10 mouse cellular contexts compared by ENCODE assay signal in genomic region chr1:41651804-41652203, GRCm38 (mm10).
DNase-seq lines count a peak whose midpoint lies in the region; ATAC-seq lines count a peak whose summit lies in the region.
"Had no signal": no experiment of that assay in that cellular context is flagged by ENCODE, and none has a peak within 500 bp of the region (broad histone marks: within the 10 kb centered on the region; RNA-seq: fewer than 3 reads in every experiment).

No protein-coding gene starts in this region.

- no peak overlapping the region for H3K27ac ChIP-seq in heart, embryonic 11.5 days (ENCODE audit: low read depth, low read length)
- no peak overlapping the region for H3K27ac ChIP-seq in embryonic facial prominence, embryonic 10.5 days (replicated peaks)
- H3K27ac ChIP-seq in hindbrain, embryonic 12.5 days = no peak overlapping the region
- no peak overlapping the region for H3K27ac ChIP-seq in midbrain, embryonic 16.5 days (ENCODE audit: low read length)

- H3K4me3 ChIP-seq in heart, embryonic 11.5 days (ENCODE audit: low read depth, low read length) = no peak overlapping the region
- no peak overlapping the region for H3K4me3 ChIP-seq in embryonic facial prominence, embryonic 10.5 days
- no peak overlapping the region for H3K4me3 ChIP-seq in hindbrain, embryonic 12.5 days
- H3K4me3 ChIP-seq in midbrain, embryonic 16.5 days (ENCODE audit: low read depth, low read length) = no peak overlapping the region

- WGBS in heart, embryonic 11.5 days (ENCODE audit: insufficient replicate concordance) = 76% methylated on average over 9 of the region's 9 CpGs
- 40% methylated on average over 9 of the region's 9 CpGs for WGBS in embryonic facial prominence, embryonic 10.5 days
- WGBS in hindbrain, embryonic 12.5 days = 54% methylated on average over 9 of the region's 9 CpGs
- WGBS in midbrain, embryonic 16.5 days = 17% methylated on average over 9 of the region's 9 CpGs

- no peak for ATAC-seq in heart, embryonic 11.5 days (replicated peaks; ENCODE audit: insufficient number of reproducible peaks, low FRiP score, low TSS enrichment)
- ATAC-seq in hindbrain, embryonic 12.5 days (ENCODE audit: low FRiP score) = peak; percentile 63; the same call in 1 of the 2 replicates
- peak; percentile 58 for ATAC-seq in midbrain, embryonic 16.5 days
- ATAC-seq in megakaryocyte, adult 5-6 weeks (ENCODE audit: poor library complexity, severe bottlenecking) = no peak

- no peak overlapping the region for H3K4me2 ChIP-seq in heart, embryonic 11.5 days
- H3K4me2 ChIP-seq in hindbrain, embryonic 12.5 days (replicated peaks) = no peak overlapping the region
- H3K4me2 ChIP-seq in midbrain, embryonic 16.5 days (ENCODE audit: low read length) = peak overlapping the region; percentile 33

- H3K9ac ChIP-seq in heart, embryonic 11.5 days (ENCODE audit: low read depth, low read length) = no peak overlapping the region
- H3K9ac ChIP-seq in hindbrain, embryonic 12.5 days = no peak overlapping the region
- H3K9ac ChIP-seq in midbrain, embryonic 16.5 days (ENCODE audit: low read depth, low read length) = no peak overlapping the region

- H3K27me3 ChIP-seq in heart, embryonic 11.5 days (ENCODE audit: control insufficient read depth, insufficient read depth, low read length) = no peaks in the 10 kb centered on the region
- H3K27me3 ChIP-seq in embryonic facial prominence, embryonic 10.5 days (replicated peaks; ENCODE audit: low read depth, poor library complexity, severe bottlenecking) = peaks cover 45% of the 10 kb centered on the region
- no peaks in the 10 kb centered on the region for H3K27me3 ChIP-seq in hindbrain, embryonic 12.5 days
- H3K27me3 ChIP-seq in midbrain, embryonic 16.5 days (ENCODE audit: control insufficient read depth, insufficient read depth, low read depth, low read length) = no peaks in the 10 kb centered on the region

- no peaks in the 10 kb centered on the region for H3K9me3 ChIP-seq in heart, embryonic 11.5 days (replicated peaks; ENCODE audit: control insufficient read depth, low read length)
- H3K9me3 ChIP-seq in embryonic facial prominence, embryonic 10.5 days = no peaks in the 10 kb centered on the region
- no peaks in the 10 kb centered on the region for H3K9me3 ChIP-seq in hindbrain, embryonic 12.5 days (replicated peaks)
- H3K9me3 ChIP-seq in midbrain, embryonic 16.5 days (replicated peaks; ENCODE audit: control insufficient read depth, low read length, poor library complexity, severe bottlenecking) = no peaks in the 10 kb centered on the region

- no peaks in the 10 kb centered on the region for H3K4me1 ChIP-seq in heart, embryonic 11.5 days (ENCODE audit: control insufficient read depth, insufficient read depth, low read length)
- peaks cover 15% of the 10 kb centered on the region for H3K4me1 ChIP-seq in embryonic facial prominence, embryonic 10.5 days
- 0 out of 2 replicates have a peak, but pooled peaks cover 8% of the 10 kb centered on the region for H3K4me1 ChIP-seq in hindbrain, embryonic 12.5 days
- peaks cover 13% of the 10 kb centered on the region for H3K4me1 ChIP-seq in midbrain, embryonic 16.5 days (ENCODE audit: control insufficient read depth, insufficient read depth, low read length)

- intact Hi-C loops in heart, postnatal 10 days (cut with DNase I) = no loop called here
- intact Hi-C loops in gastrocnemius, postnatal 36 days (cut with DNase I) = no loop called here

- DNase-seq in heart, postnatal 10 days = peak; percentile 21 to 23
- DNase-seq in embryonic facial prominence, embryonic 10.5 days (ENCODE audit: low spot score) = peak; percentile 29
- no peak for DNase-seq in gastrocnemius, postnatal 36 days
- DNase-seq in urinary bladder, postnatal 36 days (ENCODE audit: low spot score in 2 of 2) = no peak
- DNase-seq: adrenal gland, postnatal 14 days; lung, adult 18-20 months had no signal

- H3K36me3 ChIP-seq in heart, embryonic 11.5 days (ENCODE audit: control insufficient read depth, insufficient read depth, low read length) = no peaks in the 10 kb centered on the region
- no peaks in the 10 kb centered on the region for H3K36me3 ChIP-seq in embryonic facial prominence, embryonic 10.5 days (replicated peaks)
- no peaks in the 10 kb centered on the region for H3K36me3 ChIP-seq in hindbrain, embryonic 12.5 days
- no peaks in the 10 kb centered on the region for H3K36me3 ChIP-seq in midbrain, embryonic 16.5 days (ENCODE audit: control insufficient read depth, insufficient read depth, low read length)

Comparison
In these comparisons a context has a peak if more than half of its experiments do, and no peak if none do; other contexts are left out.
1. DNase-seq: peak in heart, postnatal 10 days (2 of 2) and embryonic facial prominence, embryonic 10.5 days (single experiment); none in gastrocnemius, postnatal 36 days (0 of 2) and urinary bladder, postnatal 36 days (0 of 2).
2. ATAC-seq: peak in hindbrain, embryonic 12.5 days (single experiment) and midbrain, embryonic 16.5 days (single experiment); none in heart, embryonic 11.5 days (single experiment) and megakaryocyte, adult 5-6 weeks (single experiment).